Mouse (Mus musculus) kidney, postnatal 4 days (tissue): ENCODE results near the gene Galnt14.

Source experiments
- DNase-seq, 2 experiments: peaks; one replicate each; pipeline ENCODE4 v3.0.0; 2021; ENCODE audit warnings: mixed read lengths in 2 of 2

Gene Galnt14

GRCm38 (mm10) chr17:73663237-73663636 lies 47.0 kb downstream of the Galnt14 start:
- DNase-seq, result no peak

GRCm38 (mm10) chr17:73658731-73659445 lies 51.4 kb downstream of the Galnt14 start:
- DNase-seq, result no peak

DNA sequence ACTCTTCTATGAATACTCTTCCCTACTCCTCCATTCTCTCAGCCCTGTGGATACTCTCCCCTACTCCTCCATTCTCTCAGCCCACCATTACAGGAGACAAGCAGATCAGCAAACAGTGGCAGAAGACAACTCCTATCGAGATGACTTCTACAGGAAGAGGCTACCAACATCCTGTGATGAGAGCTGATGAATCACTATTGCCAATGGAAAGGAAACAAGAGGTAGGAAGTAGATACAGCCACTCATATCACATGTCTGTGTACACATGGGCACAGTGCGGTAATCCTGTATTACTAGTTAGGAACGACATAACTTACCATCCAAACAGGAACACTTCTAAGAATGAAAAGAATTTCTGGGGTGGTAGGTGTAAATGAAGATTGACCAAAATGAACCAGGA lies 53.9 kb downstream of the Galnt14 start:
- DNase-seq, result no peak

DNA sequence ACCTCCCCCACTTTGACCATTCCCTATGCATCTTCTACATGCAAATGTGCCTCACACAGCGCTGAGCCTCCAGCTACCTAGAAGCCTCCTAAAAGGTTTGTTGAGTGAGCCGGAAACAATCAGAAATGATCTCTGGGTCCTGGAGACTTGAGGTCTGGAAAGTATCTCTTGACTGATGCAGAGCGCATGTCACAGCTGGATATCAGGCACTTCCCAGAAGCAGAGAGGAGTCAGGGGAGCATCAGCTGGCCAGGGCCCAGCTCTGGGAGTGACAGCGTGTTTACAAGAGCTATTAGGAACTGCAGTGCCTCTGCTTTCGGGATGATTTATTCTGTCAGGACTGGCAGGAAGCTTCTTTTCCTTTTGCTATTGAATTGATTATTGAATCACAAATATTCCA lies 56.0 kb downstream of the Galnt14 start:
- no peak for DNase-seq

DNA sequence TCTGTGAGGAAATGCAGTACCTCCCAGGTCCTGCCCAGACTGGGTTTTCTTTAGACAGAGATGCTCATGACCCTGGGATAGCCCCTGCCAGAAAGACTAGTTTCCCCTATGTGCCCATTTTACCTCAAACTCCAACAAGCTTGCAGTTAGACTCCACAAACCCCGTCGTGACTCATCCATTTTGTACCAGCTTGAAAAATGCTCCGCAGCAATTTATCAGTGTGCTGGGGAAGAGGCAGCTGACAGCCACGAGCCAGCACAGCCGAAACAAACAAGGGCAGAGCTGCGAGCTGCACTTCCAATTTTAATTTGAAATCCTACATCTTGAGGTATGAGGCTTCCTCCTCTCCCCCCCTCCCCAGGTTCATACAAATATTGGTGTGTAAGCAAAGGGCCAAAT lies 60.9 kb downstream of the Galnt14 start:
- DNase-seq, result no peak

- DNase-seq, result no peak
Observed at GRCm38 (mm10) chr17:73641676-73642075, 68.6 kb downstream of the Galnt14 start.

DNA sequence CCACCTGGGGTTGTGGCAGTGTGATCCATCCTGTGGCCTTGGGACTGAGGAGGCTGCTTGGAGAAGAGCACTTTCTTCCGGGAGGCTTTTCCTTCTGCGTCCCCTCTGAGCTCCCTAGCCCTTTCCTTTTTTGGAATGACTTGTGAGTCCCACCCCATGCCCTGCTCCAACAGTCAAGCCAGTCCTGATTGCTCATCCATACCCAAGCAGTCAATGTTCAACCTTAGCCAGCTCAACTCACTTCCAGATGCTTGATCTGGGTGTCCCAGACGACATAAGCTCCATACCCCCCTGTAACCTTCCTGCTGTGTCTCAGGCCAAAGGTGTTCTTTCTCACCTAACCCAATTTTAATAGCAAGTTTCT lies 70.2 kb downstream of the Galnt14 start:
- peak in 1 of 2 experiments; percentile 55 for DNase-seq

GRCm38 (mm10) chr17:73639401-73640116 lies 70.7 kb downstream of the Galnt14 start:
- peak; percentile 65 to 80 for DNase-seq

DNA sequence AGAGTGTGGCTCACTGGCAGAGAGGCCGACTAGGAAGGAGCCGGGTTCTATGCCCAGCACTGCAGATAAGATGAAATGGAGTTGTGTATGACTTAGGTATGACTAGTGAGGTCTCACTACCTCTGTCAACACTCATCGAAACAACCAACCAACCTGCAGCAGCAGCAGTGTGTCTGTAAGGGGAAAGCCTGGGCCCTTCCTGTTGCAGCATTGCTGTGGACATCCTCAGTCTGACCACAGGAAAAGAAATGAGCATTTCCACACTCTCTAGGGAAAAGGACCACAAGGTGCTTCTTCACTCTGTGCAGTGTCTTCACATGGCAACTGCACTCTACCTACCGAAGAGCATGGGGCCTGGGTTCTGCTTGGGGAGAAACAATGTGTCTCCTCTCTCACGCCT lies 73.3 kb downstream of the Galnt14 start:
- no peak for DNase-seq

DNA sequence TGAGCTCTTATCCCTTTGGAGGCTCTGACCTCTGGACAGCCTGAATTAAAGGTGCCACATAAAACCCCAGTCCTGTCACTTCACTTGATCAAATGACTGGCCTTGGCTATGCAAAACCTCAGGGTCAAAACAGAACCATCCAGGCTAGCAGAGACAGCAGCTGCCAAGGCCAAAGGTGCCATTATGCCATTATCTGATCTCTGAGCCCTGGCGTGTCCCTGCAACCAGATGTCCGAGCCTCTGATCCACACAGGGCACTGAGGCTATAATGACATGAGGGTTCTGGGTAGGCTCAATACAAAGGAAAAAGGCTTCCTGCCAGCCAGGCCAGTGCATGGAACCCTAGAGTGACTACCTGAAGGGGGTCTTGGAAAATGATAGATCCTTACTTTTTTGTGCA lies 75.4 kb downstream of the Galnt14 start:
- no peak for DNase-seq

DNA sequence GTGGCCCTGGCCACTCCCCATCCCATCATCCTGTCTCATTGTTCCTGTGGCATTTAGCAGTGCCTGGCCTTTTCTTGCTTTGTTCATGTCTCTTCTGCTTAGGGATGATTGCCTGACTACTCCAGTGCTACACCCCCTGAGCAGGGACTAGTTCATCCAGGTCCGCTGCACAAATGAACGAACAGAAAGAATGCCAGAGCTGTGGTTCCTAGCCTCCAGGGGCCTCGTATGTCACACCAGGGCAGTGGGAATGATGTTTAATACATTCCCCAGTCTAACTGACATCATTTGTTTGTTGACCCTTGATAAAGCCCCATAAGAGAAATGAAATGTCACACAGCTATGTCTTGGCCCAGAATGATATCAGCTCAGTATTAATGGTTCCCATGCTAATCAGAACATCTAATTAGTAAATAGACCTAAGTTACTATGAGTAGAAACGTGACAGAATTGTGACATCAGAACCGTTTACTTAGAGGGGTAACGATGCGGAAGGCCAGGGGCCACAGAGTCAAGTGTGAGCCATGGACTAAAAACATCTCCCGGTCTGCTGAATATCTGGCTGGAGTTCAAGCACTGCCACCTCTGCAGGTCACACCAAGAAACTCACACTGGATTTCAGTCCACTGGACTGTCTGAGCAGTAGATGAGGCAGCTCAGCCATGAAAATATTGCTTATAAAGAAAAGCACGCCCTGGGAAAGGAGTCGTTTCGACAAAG lies 76.1 kb downstream of the Galnt14 start:
- no peak for DNase-seq

- peak; percentile 33 to 50 for DNase-seq
Observed at GRCm38 (mm10) chr17:73628263-73628914, 81.9 kb downstream of the Galnt14 start.

DNA sequence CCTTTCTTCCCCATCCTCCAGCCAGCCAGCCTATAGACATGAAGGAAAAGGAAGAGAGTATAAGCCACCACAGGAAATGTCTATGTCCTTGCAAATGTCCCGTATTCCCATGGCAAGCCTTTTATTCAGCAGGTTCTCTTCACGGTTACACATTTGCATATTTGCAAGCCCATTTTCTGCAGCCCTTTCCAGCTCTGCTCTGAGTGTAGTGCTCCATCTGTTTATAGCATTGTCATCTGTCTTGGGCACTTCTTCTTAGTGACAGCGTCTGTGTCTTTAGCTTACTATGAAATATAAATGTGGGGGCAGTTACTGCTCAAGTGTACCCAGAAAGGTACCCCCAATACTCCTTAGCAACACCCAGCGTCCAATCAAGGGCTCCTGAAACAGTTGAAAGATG lies 83.3 kb downstream of the Galnt14 start:
- DNase-seq, result no peak

DNA sequence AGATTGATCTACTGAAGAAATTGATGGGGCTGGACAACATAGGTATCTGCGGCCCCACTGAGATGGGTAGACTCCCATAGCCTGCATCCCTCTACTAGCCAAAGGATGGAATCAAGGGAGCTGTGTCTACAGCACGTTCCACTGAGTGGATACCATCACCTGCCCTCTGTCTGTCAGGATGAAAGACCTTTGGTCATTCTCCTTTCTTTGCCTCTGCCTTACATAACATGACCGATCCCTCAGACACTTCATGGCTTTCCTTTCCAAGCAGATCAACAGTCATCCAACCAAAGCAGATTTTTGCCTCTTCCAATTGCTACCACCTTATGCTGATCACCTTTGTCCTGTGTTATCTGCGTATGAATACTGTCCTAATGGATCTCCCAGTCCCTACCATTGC lies 90.2 kb downstream of the Galnt14 start:
- no peak for DNase-seq

- peak; percentile 41 to 57 for DNase-seq
Observed at GRCm38 (mm10) chr17:73602552-73603478, 107.4 kb downstream of the Galnt14 start.

DNA sequence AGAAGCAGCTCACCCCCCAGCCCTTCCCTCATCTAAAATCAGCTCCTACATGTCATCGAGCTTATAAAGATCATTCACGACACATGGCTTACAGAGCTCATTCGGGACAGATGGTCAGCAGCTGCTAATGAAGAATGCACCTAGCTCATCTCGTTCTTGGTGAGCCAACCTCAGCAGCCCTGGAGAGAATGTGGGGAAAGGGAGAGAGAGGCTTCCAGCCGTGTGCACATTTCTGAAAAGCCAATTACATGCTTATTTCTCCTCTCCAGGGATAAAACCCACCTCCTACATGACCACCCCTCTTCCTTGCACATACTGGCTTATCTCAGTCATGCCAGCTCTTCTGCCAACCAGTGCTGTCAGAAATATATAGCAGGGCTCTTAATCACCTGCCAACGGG lies 110.3 kb downstream of the Galnt14 start:
- no peak for DNase-seq

- DNase-seq, result no peak
Observed at GRCm38 (mm10) chr17:73592081-73592480, 118.2 kb downstream of the Galnt14 start.

DNA sequence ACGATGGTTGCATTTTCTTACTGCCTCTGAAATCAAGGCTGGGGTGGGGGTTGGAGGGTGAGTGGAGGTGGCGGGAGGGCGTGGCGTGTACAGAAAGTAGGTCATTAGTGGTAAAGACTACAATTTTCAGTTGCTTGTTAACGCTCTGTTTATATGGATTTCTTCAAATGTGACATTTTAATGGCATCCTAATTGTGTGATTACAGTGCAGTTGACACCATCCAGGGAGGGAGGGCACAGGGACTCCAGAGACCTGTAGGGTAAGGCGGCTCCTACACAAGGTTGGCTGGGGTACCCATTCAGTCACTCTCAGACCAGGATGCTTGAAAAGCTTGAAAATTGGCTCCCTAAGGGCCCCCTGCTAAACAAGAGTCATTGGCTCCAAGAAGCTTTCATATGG lies 122.7 kb downstream of the Galnt14 start:
- DNase-seq, result peak in 1 of 2 experiments; percentile 16

DNA sequence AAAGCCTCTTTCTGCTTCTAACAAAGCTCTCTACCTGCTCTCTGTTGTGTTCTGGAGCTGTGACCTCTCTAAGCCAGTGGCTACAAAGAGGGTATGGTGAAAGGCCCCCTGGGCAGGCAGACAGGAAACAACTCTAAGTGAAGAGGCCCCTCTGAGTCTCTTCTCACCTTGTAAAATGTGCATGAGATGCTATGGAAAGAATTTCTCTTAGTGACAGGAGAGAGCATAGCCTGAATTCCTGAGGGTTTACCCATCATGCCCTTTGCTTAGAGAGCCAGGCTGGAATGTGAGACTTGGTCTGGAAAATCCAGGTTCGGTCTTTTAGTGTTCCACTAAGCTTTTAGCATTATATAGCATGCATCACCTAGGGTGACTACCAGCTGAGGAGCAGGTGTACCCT lies 136.1 kb downstream of the Galnt14 start:
- no peak for DNase-seq

DNA sequence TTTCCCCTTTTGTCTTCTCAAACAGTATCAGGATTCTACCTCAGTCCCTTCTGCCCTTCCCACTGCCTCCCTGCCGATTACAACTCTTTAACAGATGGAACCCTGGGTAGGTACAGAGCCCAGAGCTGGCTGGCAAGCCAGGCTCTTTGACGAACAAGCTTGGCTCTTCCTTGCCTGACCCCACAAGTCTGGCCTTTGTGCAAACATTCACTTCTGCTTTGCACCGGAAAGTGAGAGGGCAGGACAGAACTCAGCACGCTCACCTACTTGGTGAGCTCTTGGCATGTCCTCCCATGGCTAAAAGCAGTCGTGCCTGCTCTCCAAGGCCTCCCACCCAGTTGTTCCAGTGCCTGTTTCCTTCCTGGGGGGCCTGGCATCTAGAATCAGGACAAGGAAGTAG lies 137.4 kb downstream of the Galnt14 start:
- DNase-seq, result no peak

- DNase-seq, result peak; percentile 74 to 77
Observed at GRCm38 (mm10) chr17:73572440-73572839, 137.8 kb downstream of the Galnt14 start.

DNA sequence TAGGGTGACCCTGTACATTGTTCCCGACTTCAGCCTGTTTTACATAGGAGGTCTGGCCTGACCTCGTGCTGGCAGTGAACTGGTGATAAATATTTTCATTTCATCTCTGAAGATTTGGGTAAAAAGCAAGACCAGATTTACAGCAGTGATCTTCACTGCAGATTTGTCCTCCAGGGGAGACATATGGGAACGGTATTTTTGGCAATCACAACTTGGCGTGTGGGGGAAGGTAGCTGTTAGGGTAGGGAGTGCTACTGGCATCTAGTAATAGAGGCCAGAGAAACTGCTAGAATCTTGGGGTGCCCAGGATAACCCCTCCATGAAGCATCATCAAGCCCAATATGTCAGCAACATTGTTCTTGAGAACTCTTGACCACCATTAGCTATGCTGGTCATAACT lies 138.3 kb downstream of the Galnt14 start:
- DNase-seq, result no peak
